Mouse (Mus musculus) neutrophil, adult 5-6 weeks (primary cell): ENCODE measurements around the gene Gm17655. TPM values are rescaled to one million over a fixed set of nuclear protein-coding genes. Genes with fewer than 3 reads are reported as not detected.
A peak's percentile ranks its signal among the peaks of the same experiment; 100 is the strongest.
"Not testable (repeated sequence)": the region's sequence is repeated elsewhere in the genome, so short reads cannot be mapped to it uniquely, and the experiment has no call there.

Experiments
- ATAC-seq: fragments of 151-379, 151-347 bp; 2 replicates; pipeline ENCODE4 v1.8.0; 2017; ENCODE audit warnings: mild to moderate bottlenecking, moderate TSS enrichment; ENCODE audit not compliant: insufficient number of reproducible peaks, poor library complexity, low FRiP score, severe bottlenecking; ENCODE audit errors: extremely low read depth
- total RNA-seq: library from RNA; stranded (forward); fragments of 200-1000 nt; gene quantifications from 2 replicates; pipeline ENCODE4 v1.2.3, GENCODE M21; 2017

Gene Gm17655
- 13.4 and 16.5 TPM in 2 replicates for total RNA-seq

DNA sequence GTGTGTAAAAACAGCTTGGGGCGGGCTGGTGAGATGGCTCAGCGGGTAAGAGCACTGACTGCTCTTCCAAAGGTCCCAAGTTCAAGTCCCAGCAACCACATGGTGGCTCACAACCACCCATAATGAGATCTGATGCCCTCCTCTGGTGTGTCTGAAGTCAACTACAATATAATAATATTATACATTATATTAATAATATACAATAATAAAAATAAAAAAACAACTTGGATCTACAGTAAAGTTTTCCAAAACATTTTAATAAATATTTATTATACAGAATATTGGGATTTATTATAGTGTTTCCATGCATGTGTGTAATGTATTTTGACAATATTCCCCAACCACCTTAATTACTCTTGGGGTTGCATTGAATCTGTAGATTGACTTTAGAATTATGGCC, at the start of gene Gm17655:
Gene Gm17655 (minus strand): TSS at position 101 of the 400 bp plus-strand sequence.
- not testable (repeated sequence) for ATAC-seq

DNA sequence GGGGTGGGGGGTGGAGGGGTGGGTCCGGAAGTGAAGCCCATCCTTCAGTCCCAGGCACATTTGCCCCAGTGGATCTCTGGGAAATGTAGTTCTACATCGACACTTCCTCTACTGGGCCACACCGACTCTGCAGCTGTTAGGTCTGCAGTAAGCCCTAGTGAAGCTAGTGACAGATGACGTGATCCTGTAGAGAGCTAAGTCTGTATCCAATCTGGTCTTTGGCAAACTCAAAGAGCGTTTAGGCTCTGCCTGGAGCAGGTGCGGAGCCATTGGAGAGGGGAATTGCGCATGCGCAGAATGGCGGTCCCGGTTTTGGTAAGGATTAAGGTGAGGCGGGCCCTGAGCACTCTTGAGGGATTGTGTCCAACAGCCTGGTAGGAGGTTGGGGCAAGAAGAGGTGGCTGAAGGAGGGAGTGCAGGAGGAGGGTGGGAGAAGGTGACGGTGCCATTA, 37.7 kb upstream of the Gm17655 start, which contains the start of gene Zfp605:
Gene Zfp605 (plus strand): TSS at position 102 of the 451 bp plus-strand sequence.
- peak; percentile 59 for ATAC-seq

DNA sequence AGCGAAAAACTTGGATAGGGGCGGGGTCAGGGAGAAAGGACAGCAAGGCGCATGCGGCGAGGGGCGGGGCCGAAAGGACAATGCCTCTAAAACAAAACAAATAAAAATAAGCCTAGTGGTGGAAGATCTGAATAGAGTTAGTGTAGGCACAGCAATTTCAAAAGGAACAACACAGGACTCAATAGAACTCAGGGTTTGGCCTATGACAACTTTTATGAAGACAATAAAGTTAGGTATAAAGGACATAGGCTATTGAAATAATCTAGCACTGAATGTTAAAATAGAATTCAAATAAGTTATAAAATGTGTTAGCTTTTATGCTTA, 36.0 kb upstream of the Gm17655 start:
- ATAC-seq = no peak

DNA sequence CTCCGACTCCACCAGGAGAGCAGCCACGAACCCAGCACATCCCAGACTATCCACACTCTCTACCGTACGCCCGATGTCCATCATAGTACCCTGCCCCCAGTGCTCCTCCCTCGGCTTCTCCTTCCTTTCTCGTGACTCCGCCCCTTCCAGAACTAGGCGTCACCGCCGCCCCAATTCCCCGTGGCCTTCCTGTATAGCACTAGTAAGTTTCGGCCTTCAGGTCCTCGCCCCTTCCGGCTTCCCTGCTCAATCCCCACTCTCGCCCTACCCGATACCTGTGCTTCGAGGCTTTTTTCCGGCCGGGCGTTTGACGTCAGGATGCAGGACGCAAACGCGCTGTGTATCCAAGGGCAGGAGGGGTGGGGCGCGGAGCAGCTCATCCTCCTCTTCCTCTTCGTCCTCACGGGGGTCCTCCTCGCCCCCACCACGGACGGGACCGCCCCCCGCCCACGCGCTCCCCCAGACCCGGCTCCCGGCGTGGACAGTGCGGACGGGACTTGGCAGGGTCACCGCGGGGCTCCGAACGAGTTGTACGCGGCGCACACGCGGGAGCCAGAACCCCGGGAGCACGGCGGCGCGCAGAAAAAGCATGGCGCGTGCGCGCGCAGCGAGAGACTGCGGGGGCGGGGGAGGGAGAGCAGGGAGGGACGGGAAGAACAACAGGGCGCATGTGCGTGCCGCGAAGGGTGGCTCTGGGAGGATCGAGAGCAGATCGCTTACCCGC, 35.4 kb upstream of the Gm17655 start, which contains the start of gene Gtpbp6:
Gene Gtpbp6 (minus strand): TSS at position 617 of the 724 bp plus-strand sequence.
- peak; percentile 74 for ATAC-seq

DNA sequence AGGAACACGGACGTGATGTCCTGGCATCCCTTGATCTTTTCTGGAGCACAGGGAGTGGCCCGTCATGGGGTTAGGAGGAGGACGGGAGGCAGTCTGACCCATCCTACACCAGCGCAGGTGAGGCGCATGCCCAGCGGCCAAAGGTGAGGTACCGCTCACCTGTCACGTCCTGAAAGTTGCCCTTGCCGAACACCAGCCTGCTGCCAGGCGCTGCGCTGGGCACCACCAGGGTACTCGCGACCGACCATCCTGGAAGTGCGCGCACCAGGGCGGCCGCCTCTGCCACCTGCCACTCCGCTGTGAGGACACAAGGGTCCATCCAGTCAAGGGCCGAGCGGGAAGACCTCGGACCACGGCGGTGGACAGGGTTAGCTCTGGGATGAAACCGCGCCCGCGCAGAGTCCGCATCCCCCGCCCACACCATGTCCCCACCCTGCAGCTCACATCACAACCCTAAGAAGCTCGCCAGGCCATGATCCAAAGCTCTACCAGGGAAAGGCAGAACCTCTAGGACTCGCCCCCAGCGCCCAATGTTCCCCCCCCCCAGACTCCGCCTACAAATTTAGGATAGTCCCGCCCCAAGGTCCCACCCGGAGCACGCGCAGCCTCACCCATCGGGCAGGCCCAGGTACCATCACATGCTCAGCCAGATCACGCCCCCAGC, 34.7 kb upstream of the Gm17655 start:
- no peak for ATAC-seq

DNA sequence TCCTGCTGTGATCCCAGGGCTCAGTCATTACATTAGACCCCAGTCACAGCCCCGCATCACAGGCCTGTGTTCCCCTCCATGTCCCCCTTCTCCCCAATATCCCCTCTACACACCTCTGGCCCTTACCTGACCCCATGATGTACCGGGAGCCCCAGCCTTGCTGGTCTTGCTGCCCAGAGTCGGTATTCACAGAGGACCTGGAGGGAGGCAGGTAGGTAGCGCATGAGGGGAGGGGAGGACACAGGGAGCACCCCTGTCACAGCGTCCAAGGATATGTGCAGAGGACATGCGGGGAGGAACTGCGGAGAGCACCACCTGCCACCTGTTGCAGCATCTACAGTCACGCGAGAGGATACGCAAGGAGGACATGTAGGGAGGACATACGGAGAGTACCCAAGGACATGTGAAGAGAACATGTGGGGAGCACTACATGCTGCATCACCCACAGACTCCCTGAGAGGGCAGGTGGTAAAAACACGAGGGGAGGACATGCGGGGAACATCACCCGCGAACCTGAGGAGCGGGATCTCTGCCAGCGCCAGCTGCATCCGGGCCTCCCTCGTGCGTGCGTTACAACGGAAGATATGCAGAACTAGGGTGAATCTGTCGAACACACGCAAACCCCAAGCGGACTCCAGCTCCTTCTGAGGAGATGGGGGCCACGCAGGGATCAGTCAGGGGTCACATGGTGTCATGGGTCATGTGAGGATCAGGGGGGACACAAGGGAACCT, 34.0 kb upstream of the Gm17655 start:
- ATAC-seq = no peak

DNA sequence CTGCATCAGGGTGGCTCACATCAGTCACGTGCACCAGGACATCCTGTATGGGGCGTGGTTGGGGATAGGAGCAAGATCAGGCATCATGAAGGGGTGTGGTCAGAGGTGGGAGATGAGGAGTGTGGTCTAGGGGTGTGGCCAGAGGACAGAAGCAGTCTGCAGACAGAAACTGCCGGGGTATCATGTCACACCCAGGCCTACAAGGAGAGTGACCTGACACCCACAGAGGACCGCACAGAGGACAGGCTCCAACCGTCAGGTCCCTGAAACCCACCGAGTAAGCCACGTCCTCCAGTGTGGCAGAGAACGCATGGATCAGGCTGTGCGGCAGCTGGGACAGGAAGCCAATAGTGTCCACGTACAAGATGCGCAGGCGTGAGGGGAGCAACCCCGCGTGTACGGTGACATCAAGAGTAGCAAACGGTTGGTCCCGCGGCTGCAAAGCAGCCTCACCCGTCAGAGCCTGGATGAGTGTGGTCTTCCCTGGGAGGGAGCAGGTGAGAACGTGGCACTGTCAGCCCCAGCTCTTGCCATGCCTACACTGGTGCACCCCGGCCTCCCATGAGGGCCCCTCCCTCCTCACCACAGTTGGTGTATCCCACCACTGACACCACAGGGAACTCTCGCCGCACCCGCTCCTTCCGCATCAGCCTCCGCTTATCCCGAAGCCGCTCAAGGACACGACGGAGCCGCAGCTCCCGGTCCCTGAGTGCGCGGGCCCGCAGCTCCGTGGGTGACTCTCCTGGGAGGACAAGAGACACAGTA, 32.5 kb upstream of the Gm17655 start:
- ATAC-seq = no peak

DNA sequence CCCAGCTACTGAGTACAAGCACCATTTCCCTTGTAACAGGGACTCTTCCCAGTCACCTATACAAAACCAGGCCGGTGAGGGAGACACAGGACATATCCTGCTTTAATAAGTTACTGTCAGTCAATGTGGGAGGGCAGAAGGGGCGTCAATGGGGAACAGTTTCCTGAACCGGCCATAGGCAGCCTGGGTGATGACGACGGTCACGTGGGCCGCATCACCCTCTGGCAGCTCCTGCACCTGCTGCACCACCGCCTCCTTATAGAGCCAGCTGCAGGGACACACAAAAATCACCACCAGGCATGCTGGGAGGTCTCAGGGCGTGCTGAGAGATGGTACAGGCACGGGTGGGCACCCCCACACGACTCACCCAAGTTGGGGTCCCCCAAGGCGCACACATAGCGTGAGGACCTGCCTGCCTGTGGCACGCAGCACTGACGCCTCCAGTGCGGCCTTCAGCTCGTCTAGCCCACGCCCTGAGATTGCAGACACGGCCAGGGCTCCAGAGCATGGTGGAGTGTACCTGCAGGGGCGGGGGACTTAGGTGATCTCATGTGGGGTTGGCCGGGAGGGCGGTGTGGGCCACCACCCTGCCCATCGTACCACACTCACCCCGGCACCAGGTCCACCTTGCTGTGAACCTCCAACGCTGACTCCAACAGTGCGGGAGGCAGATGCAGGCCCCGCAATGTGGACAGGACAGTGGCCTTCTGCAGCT, 31.7 kb upstream of the Gm17655 start:
- ATAC-seq = no peak

DNA sequence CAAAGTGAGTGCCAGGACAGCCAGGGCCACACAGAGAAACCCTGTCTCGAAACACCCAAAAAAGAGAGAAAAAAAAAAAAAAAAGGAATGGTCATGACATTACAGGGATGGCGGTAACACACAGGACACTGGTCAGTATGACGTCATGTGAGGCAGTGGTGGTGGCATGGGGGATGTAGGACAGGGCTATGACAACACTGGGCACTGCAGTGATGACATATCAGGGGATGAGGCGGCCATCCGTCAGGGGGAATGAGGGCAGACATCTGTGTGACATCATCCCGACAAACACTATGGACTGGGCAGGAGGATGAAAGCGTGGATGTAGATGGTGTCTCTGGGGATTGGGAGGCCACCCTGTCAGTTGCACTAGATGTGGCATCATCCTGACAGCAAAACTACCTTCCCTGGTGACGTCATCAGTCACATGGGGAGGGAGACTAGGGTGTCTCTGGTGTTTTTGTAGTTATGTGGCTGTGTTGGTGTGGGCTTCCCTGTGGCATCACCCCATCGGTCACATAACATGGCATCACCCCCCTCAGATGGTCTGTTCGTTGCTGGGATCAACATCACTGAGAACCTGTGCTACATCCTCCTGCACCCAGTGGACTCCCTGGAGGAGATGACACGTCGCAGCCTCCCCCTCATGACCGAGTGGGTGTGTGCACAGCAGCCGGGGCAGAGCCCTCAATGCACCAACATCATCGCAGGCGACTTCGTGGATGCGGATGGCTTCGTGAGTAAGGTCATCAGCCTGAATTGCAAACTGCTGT, 30.7 kb upstream of the Gm17655 start:
- no peak for ATAC-seq

DNA sequence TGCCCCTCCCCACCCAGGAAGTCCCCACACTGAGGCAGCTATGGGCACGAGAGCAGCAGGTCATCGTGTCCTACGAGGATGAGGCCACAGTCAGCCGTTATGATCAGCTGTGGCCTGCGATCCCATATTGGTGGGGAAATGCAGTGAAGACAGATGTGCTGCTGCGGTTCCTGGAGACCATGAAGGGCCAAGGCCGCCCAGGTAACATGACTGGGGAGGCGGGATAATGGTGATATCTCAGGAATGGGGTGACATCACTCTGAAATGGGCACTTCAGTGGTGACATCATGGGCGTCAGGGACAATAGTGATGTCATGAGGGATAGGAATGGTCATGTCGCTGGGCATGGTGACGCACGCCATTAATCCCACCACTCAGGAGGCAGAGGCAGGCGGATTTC, 30.1 kb upstream of the Gm17655 start:
- no peak for ATAC-seq

DNA sequence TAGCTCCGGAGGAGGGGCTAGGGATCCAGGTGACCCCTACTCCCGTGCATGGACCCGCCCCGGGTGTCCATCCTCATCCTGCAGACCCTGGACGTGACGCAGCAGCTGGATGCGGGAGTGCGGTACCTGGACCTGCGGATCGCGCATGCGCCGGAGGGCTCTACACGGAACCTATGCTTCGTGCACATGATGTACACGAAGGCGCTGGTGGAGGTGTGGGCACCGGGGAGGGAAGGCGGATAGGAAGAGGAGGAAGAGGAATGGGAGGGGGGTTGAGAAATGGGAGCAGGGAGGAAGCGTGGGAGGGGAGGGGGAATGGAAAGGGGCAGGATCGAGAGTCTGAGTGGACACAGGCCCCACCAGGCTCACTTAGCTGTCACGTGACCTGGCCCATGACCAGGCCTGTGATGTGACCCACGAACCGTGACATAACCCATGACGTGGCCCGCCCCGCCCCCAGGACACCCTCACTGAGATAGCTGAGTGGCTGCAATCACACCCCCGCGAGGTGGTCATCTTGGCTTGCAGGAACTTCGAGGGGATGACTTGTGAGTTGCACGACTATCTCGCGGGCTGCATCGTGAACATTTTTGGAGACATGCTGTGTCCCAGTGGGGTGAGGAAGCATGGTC, 29.5 kb upstream of the Gm17655 start:
- ATAC-seq = 0 out of 2 replicates have a peak, but pooled peaks have one; percentile 14

DNA sequence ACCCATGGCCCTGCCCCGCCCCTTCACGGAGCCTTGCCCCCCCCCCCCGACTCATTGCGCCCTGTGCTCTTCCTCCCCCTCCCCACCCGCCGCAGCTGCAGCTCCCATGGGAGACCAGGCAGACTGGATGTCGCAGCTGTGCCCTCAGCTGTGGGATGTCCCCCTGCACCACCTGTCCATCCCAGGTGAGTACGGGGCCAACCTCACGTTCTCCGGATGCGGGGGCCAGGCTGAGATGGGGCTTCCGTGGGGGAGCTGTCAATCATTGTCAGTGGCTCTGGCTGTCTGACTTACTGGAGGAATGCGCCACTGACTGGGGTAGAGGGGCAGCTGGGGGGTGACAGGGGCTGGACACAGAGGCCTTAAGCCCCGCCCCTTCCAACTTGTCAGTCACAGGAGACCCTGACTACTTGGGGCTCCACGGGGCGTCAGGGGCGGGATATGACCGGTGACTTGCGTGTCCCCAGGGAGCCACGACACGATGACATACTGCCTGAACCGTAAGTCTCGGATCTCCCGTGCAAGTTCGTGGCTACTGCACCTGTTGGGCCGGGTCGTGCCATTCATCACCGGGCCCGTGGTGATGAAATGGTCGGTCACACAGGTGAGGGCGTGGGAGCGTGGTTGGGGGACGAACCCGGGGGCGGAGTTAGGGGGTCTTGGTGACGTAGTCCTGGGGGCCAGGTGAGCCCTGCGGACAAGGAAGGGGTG, 28.8 kb upstream of the Gm17655 start:
- peak; percentile 32; the same call in 1 of the 2 replicates for ATAC-seq

DNA sequence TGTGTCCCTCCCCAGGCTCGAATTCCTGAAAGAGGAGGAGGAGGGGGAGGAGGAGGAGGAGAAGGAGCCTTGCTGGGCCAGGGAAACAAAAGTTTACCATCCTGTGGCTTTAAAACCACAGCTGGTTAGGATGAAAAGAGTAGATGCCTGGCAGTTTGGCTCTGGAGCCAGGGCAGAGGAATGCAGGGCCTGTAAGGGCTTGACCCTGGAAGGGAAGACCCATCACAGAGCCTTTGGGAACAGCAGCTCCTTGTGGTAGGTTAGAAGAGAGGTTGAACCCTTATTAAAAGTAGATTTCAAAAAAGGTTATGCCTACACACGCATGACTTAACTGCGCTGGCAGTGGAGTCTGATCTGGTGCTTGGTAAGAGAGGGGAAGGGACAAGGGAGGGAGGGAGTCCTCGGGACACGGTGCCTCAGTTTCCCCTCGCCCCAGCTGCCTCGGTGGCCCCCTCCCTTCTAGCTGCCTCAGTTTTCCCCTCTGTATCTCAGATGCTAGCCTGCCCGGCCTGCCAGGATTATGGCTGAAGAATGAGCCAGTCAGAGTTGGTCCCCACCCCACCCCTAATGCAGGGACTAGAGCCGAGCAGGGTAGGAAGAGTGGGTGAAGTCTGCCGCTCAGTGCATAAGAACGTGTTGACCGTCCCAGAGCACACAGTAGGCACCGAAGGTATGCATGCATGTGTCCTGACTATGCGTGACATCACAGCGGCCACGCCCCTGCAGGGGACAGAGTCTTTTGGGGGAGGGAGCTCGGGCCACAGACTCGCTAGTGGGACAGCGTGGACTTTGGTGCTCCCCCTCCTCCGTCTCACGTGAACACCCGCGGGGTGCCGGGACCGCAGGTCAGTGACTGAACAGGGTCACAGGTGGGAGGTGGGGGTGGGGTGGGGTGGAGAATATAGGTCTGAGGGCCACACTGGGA, 27.6 kb upstream of the Gm17655 start, which contains the start of gene Plcxd1:
Gene Plcxd1 (plus strand): TSS at position 314 of the 925 bp plus-strand sequence.
- no peak for ATAC-seq

DNA sequence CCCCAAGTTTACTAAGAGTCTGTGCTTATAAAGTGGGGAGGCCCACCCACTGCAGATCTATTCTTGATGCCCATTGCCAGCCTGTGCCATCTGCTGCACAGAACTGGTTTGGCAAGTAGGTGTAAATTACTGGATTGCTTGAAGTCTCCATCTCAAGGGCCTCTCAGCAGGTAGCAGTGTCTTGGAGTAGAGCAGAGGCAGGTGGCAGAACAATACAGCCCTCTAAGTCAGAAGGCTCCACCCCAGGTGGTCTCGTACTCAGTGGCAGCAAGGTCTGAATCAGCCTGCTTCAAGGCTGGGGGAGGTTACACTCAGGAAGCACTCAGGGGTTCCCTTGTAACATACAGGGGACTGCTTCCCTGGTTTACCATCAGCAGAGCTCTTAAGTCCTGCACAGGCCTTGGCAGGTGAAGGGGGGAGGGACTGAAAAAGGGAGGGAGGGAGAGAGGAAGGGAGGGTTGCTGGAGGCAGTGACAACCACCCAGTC, 26.7 kb upstream of the Gm17655 start:
- no peak for ATAC-seq

DNA sequence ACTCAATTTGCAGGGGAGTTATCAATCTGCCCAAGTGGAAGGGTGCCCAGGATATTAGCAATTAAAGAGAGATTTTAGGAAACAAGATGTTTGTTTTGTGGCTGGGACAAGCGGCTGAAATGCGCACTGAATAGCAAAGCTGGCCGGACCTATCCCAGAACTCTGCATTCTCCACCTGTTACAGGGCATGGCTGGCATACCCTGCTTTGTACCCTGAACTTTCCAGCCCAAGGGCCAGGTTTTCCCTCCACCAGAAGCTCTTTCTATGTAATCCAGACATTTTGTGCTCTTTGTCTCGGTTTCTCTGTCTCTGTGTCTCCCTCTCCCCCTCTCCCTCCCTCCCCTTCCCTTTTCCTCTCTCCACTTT, 22.5 kb upstream of the Gm17655 start:
- ATAC-seq = no peak
